9 mouse cellular contexts compared by ENCODE assay signal in genomic region chr7:100733051-100733813, GRCm38 (mm10). TPM values are rescaled to one million over a fixed set of nuclear protein-coding genes. Genes with fewer than 3 reads are reported as not detected.
DNase-seq lines count a peak whose midpoint lies in the region; ATAC-seq lines count a peak whose summit lies in the region.
"Had no signal": no experiment of that assay in that cellular context is flagged by ENCODE, and none has a peak within 500 bp of the region (broad histone marks: within the 10 kb centered on the region; RNA-seq: fewer than 3 reads in every experiment).

No protein-coding gene starts in this region.

- no peak overlapping the region for H3K4me2 ChIP-seq in forebrain, embryonic 11.5 days (ENCODE audit: low read depth, low read length, severe bottlenecking)
- H3K4me2 ChIP-seq in heart, embryonic 12.5 days: peak overlapping the region; percentile 58
- H3K4me2 ChIP-seq: embryonic facial prominence, embryonic 13.5 days had no signal

- H3K36me3 ChIP-seq in forebrain, embryonic 11.5 days (ENCODE audit: control insufficient read depth, insufficient read depth, low read length): no peaks in the 10 kb centered on the region
- no peaks in the 10 kb centered on the region; the same call in 1 of the 2 replicates for H3K36me3 ChIP-seq in forebrain, embryonic 10.5 days (replicated peaks)
- H3K36me3 ChIP-seq in heart, embryonic 12.5 days: no peaks in the 10 kb centered on the region
- H3K36me3 ChIP-seq: embryonic facial prominence, embryonic 13.5 days had no signal

- WGBS in forebrain, embryonic 11.5 days: 67% methylated on average over 7 of the region's 7 CpGs
- 81% methylated on average over 7 of the region's 7 CpGs for WGBS in forebrain, embryonic 10.5 days
- 6% methylated on average over 7 of the region's 7 CpGs for WGBS in heart, embryonic 12.5 days

- H3K9ac ChIP-seq in forebrain, embryonic 11.5 days (ENCODE audit: low read length): no peak overlapping the region
- no peak overlapping the region for H3K9ac ChIP-seq in heart, embryonic 12.5 days
- H3K9ac ChIP-seq: embryonic facial prominence, embryonic 13.5 days had no signal

- H3K27ac ChIP-seq in forebrain, embryonic 11.5 days (ENCODE audit: low read depth, low read length): peak overlapping the region; percentile 50; the same call in 1 of the 2 replicates
- no peak overlapping the region for H3K27ac ChIP-seq in forebrain, embryonic 10.5 days
- H3K27ac ChIP-seq in heart, embryonic 12.5 days (ENCODE audit: poor library complexity, severe bottlenecking): peak overlapping the region; percentile 7; the same call in 1 of the 2 replicates
- H3K27ac ChIP-seq: embryonic facial prominence, embryonic 13.5 days had no signal

- no peaks in the 10 kb centered on the region for H3K27me3 ChIP-seq in forebrain, embryonic 11.5 days (ENCODE audit: control insufficient read depth, insufficient read depth, low read length)
- H3K27me3 ChIP-seq in forebrain, embryonic 10.5 days (ENCODE audit: poor library complexity, severe bottlenecking): no peaks in the 10 kb centered on the region
- no peaks in the 10 kb centered on the region for H3K27me3 ChIP-seq in heart, embryonic 12.5 days (replicated peaks)
- H3K27me3 ChIP-seq: embryonic facial prominence, embryonic 13.5 days had no signal

- peaks cover 4% of the 10 kb centered on the region; the same call in 1 of the 2 replicates for H3K4me1 ChIP-seq in forebrain, embryonic 11.5 days (replicated peaks; ENCODE audit: control insufficient read depth, insufficient read depth, low read length)
- peaks cover 22% of the 10 kb centered on the region for H3K4me1 ChIP-seq in forebrain, embryonic 10.5 days
- peaks cover 40% of the 10 kb centered on the region for H3K4me1 ChIP-seq in heart, embryonic 12.5 days (replicated peaks)

- no peak for DNase-seq in forebrain, embryonic 11.5 days (ENCODE audit: low spot score)
- no peak for DNase-seq in forebrain, embryonic 10.5 days (ENCODE audit: extremely low spot score, low spot score)
- DNase-seq in 3T3-L1 (ENCODE audit: low read depth, low spot score): peak; percentile 85
- DNase-seq in cerebellum, postnatal 25 days: peak; percentile 45 to 55
- peak; percentile 58 for DNase-seq in lung, postnatal 25 days (ENCODE audit: low spot score)
- no peak for DNase-seq in thymus, postnatal 4 days
- no peak for DNase-seq in spleen, postnatal 14 days (ENCODE audit: low spot score in 2 of 2)

- ATAC-seq in forebrain, embryonic 11.5 days (replicated peaks; ENCODE audit: low FRiP score): no peak
- ATAC-seq in heart, embryonic 12.5 days (ENCODE audit: insufficient number of reproducible peaks, low FRiP score): peak; percentile 53; the same call in 1 of the 2 replicates

- H3K9me3 ChIP-seq in forebrain, embryonic 11.5 days (ENCODE audit: control insufficient read depth, low read length): no peaks in the 10 kb centered on the region
- H3K9me3 ChIP-seq in forebrain, embryonic 10.5 days: no peaks in the 10 kb centered on the region
- H3K9me3 ChIP-seq in heart, embryonic 12.5 days (replicated peaks): no peaks in the 10 kb centered on the region
- H3K9me3 ChIP-seq: embryonic facial prominence, embryonic 13.5 days had no signal

- no peak overlapping the region for H3K4me3 ChIP-seq in forebrain, embryonic 11.5 days (ENCODE audit: low read depth, low read length)
- no peak overlapping the region for H3K4me3 ChIP-seq in forebrain, embryonic 10.5 days
- 0 out of 2 replicates have a peak overlapping the region, but pooled peaks have one; percentile 12 for H3K4me3 ChIP-seq in heart, embryonic 12.5 days
- H3K4me3 ChIP-seq: embryonic facial prominence, embryonic 13.5 days had no signal

RNA-seq across cellular contexts. Expression of gene Fam168a, which starts 26.8 kb away (rescaled TPM):
- 52.9 and 53.6 TPM in 2 replicates for polyA plus RNA-seq in forebrain, embryonic 11.5 days (2014; fragmentation: Nextera tagmentation; extraction: Ambion mirVana)
- polyA plus RNA-seq in forebrain, embryonic 10.5 days (2016; fragmentation: Nextera tagmentation; extraction: Ambion mirVana): 30.2 and 35.8 TPM in 2 replicates
- 31.4 and 31.6 TPM in 2 replicates for polyA plus RNA-seq in heart, embryonic 12.5 days (2016; fragmentation: Nextera tagmentation; extraction: Ambion mirVana)

Comparison
In these comparisons a context has a peak if more than half of its experiments do, and no peak if none do; other contexts are left out.
1. DNase-seq: peak in 3T3-L1 (single experiment), cerebellum, postnatal 25 days (2 of 2) and lung, postnatal 25 days (single experiment); none in forebrain, embryonic 11.5 days (single experiment), forebrain, embryonic 10.5 days (single experiment), thymus, postnatal 4 days (single experiment) and spleen, postnatal 14 days (0 of 2).